Mouse (Mus musculus): ENCODE results near the gene Gm13119. TPM values are rescaled to one million over a fixed set of nuclear protein-coding genes. Genes with fewer than 3 reads are reported as not detected.

The Gm13119 gene
- polyA plus RNA-seq, 1 experiment from 2014 or later = not detected

Other genes with a start within 250 kb of the Gm13119 start
- gene Oog3, start 195.3 kb upstream of the Gm13119 start, polyA plus RNA-seq (2015; fragmentation: Nextera tagmentation; extraction: Ambion mirVana) = not detected in 2 replicates
- not detected in 2 replicates for gene Oog2, start 167.2 kb upstream of the Gm13119 start, polyA plus RNA-seq (2015; fragmentation: Nextera tagmentation; extraction: Ambion mirVana)
- not detected in 2 replicates for gene C87977, start 144.6 kb upstream of the Gm13119 start, polyA plus RNA-seq (2015; fragmentation: Nextera tagmentation; extraction: Ambion mirVana)
- not detected in 2 replicates for gene Pramel5, start 77.5 kb upstream of the Gm13119 start, polyA plus RNA-seq (2015; fragmentation: Nextera tagmentation; extraction: Ambion mirVana)
- not detected in 2 replicates for gene Gm13128, start 27.7 kb upstream of the Gm13119 start, polyA plus RNA-seq (2015; fragmentation: Nextera tagmentation; extraction: Ambion mirVana)
- gene Pramef20, start 20.0 kb downstream of the Gm13119 start, polyA plus RNA-seq (2015; fragmentation: Nextera tagmentation; extraction: Ambion mirVana) = not detected in 2 replicates
- not detected in 2 replicates for gene Pramef12, start 50.5 kb downstream of the Gm13119 start, polyA plus RNA-seq (2015; fragmentation: Nextera tagmentation; extraction: Ambion mirVana)
- gene 1700012P22Rik, start 80.8 kb downstream of the Gm13119 start, polyA plus RNA-seq (2015; fragmentation: Nextera tagmentation; extraction: Ambion mirVana) = not detected in 2 replicates
- not detected in 2 replicates for gene Gm9944, start 95.4 kb downstream of the Gm13119 start, polyA plus RNA-seq (2015; fragmentation: Nextera tagmentation; extraction: Ambion mirVana)
- gene Aadacl3, start 105.8 kb downstream of the Gm13119 start, polyA plus RNA-seq (2015; fragmentation: Nextera tagmentation; extraction: Ambion mirVana) = not detected in 2 replicates
- not detected in 2 replicates for gene 9430007A20Rik, start 161.9 kb downstream of the Gm13119 start, polyA plus RNA-seq (2015; fragmentation: Nextera tagmentation; extraction: Ambion mirVana)
- gene Gm13124, start 207.2 kb downstream of the Gm13119 start, polyA plus RNA-seq (2015; fragmentation: Nextera tagmentation; extraction: Ambion mirVana) = not detected in 2 replicates

Data from forebrain, embryonic 13.5 days (tissue).